Mouse (Mus musculus) G1E (cell line): ENCODE measurements around the gene Sipa1l3.

ENCODE experiments used
- CTCF ChIP-seq: IDR thresholded peaks from 2 replicates; pipeline ENCODE4 v1.5.1; 2012; ENCODE audit warnings: low read depth, low read length, inconsistent platforms, mixed read lengths
- GATA1 ChIP-seq: IDR thresholded peaks from 2 replicates; pipeline ENCODE4 v1.6.1; 2012; ENCODE audit warnings: borderline replicate concordance, low read length, inconsistent platforms, mixed read lengths
- POLR2AphosphoS5 ChIP-seq: IDR thresholded peaks from 2 replicates; pipeline ENCODE4 v1.6.1; 2012; ENCODE audit warnings: low read depth, low read length, inconsistent platforms; ENCODE audit not compliant: insufficient replicate concordance
- TAL1 ChIP-seq: conservative IDR thresholded peaks from 2 replicates; pipeline ENCODE4 v1.6.1; 2012; ENCODE audit warnings: low read depth, low read length, inconsistent platforms, mixed read lengths

DNA sequence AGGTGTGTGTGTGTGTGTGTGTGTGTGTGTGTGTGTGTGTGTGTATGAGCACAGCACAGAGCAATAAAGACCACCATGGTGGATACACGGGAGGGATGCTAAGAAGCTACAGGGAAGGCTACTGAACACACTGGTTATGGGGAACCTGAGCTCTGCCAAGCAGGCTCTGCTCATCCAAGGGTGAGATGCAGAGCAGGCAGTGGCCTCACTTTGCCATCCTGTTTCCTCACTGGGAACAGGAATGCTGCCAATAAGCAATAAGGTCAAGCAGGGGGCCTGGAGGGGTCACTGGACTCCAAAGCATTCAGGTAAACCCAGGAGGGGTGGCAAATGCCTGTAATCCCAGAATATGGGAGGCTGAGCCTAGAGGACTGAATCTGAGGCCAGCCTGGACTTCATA, 25.4 kb downstream of the Sipa1l3 start:
- TF ChIP-seq CTCF = no peak
- TF ChIP-seq TAL1 = no peak
- TF ChIP-seq GATA1 = no peak
- no peak for TF ChIP-seq POLR2AphosphoS5
